Mouse (Mus musculus) midbrain, embryonic 15.5 days (tissue): ENCODE results near the gene Tanc2. TPM values are rescaled to one million over a fixed set of nuclear protein-coding genes. Genes with fewer than 3 reads are reported as not detected.

ENCODE experiments used
- ATAC-seq: fragments of 200-750 bp; cut with Nextera tagmentation; replicated peaks from 2 replicates; pipeline ENCODE4 v1.8.0; 2017; ENCODE audit warnings: moderate TSS enrichment
- H3K27ac ChIP-seq: fragments of 300-500 bp; sonication (generic); 2 replicates; pipeline ENCODE4 v1.5.1; 2015; ENCODE audit warnings: mild to moderate bottlenecking, inconsistent platforms
- H3K27me3 ChIP-seq: fragments of 300-500 bp; sonication (generic); replicated peaks from 2 replicates; pipeline ENCODE4 v1.6.1; 2015; ENCODE audit warnings: inconsistent platforms
- H3K36me3 ChIP-seq: fragments of 300-500 bp; sonication (generic); replicated peaks from 2 replicates; pipeline ENCODE4 v1.6.1; 2015; ENCODE audit warnings: inconsistent platforms
- H3K4me1 ChIP-seq: fragments of 300-500 bp; sonication (generic); 2 replicates; pipeline ENCODE4 v1.6.1; 2015; ENCODE audit warnings: inconsistent platforms
- H3K4me2 ChIP-seq: fragments of 300-500 bp; sonication (generic); 2 replicates; pipeline ENCODE4 v1.6.1; 2015; ENCODE audit warnings: inconsistent platforms, mild to moderate bottlenecking, moderate library complexity
- H3K4me3 ChIP-seq: fragments of 300-500 bp; sonication (generic); 2 replicates; pipeline ENCODE4 v1.5.1; 2015; ENCODE audit warnings: mild to moderate bottlenecking, inconsistent platforms
- H3K9ac ChIP-seq: fragments of 300-500 bp; sonication (generic); 2 replicates; pipeline ENCODE4 v1.6.1; 2015; ENCODE audit warnings: mild to moderate bottlenecking, inconsistent platforms
- H3K9me3 ChIP-seq: fragments of 300-500 bp; sonication (generic); 2 replicates; pipeline ENCODE4 v1.6.1; 2016; ENCODE audit warnings: inconsistent platforms
- WGBS: fragments of 180-500 bp; shearing (Covaris S2); methylation state at CpG from one replicate; pipeline ENCODE4 v1.1.7; 2015; ENCODE audit warnings: mixed read lengths; 5-methylcytosine and 5-hydroxymethylcytosine counted together
- microRNA-seq: library from miRNA; unstranded; fragments of <30 nt; microRNA quantifications from one replicate; pipeline ENCODE4, GENCODE M21; 2016
- polyA plus RNA-seq: library from polyadenylated mRNA; unstranded; fragments of >200 nt; fragmentation: Nextera tagmentation; extraction: Ambion mirVana; gene quantifications from 2 replicates; pipeline ENCODE4 v1.2.1, GENCODE M21; 2015

The Tanc2 gene
- polyA plus RNA-seq, 1 experiment from 2014 or later = 52.8 TPM

- Histone ChIP-seq H3K4me2 (no peak overlapping the region), H3K27ac (no peak overlapping the region), H3K9ac (no peak overlapping the region), H3K4me3 (no peak overlapping the region), H3K27me3 (no peaks in the 10 kb centered on the region), H3K4me1 (no peaks in the 10 kb centered on the region), H3K36me3 (no peaks in the 10 kb centered on the region), H3K9me3 (no peaks in the 10 kb centered on the region)
- 82% methylated on average over 3 of the region's 3 CpGs for WGBS
- no peak for ATAC-seq
Observed at GRCm38 (mm10) chr11:105975050-105975449, 385.3 kb downstream of the Tanc2 start.

GRCm38 (mm10) chr11:105975636-105976035 lies 385.9 kb downstream of the Tanc2 start:
- Histone ChIP-seq H3K9ac (no peak overlapping the region), H3K9me3 (no peaks in the 10 kb centered on the region), H3K27ac (no peak overlapping the region), H3K4me1 (no peaks in the 10 kb centered on the region), H3K4me2 (no peak overlapping the region), H3K36me3 (no peaks in the 10 kb centered on the region), H3K4me3 (no peak overlapping the region), H3K27me3 (no peaks in the 10 kb centered on the region)
- WGBS = 87% methylated on average over 5 of the region's 5 CpGs
- no peak for ATAC-seq

- no peaks in the 10 kb centered on the region for H3K36me3 ChIP-seq
- H3K27ac ChIP-seq = no peak overlapping the region
- no peaks in the 10 kb centered on the region for H3K9me3 ChIP-seq
- ATAC-seq = no peak
- H3K9ac ChIP-seq = no peak overlapping the region
- WGBS = 93% methylated on average over 2 of the region's 2 CpGs
- H3K27me3 ChIP-seq = no peaks in the 10 kb centered on the region
- H3K4me1 ChIP-seq = no peaks in the 10 kb centered on the region
- no peak overlapping the region for H3K4me2 ChIP-seq
- H3K4me3 ChIP-seq = no peak overlapping the region
Observed at GRCm38 (mm10) chr11:105978232-105978631, 388.4 kb downstream of the Tanc2 start.

DNA sequence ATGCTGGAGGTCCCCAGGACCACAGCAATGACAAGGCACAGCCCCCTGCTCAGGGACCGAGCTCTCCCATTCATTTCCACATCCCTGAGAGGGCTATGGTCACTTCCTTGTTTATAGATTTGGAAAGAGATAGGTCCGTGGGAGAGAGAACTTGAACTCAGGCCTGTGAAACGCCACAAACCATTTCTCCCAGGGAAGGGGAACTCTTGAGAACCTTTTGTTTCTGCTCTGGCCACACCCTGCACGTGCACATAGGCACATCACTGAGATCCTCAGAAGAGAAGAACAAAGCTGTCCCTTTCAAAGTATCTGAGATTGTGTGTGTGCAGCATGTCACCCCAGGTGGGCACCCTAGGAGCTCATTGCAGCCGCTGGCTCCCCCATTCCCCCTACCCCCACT lies 388.8 kb downstream of the Tanc2 start:
- Histone ChIP-seq H3K9me3 (no peaks in the 10 kb centered on the region), H3K4me1 (no peaks in the 10 kb centered on the region), H3K27me3 (no peaks in the 10 kb centered on the region), H3K4me2 (no peak overlapping the region), H3K36me3 (no peaks in the 10 kb centered on the region), H3K9ac (no peak overlapping the region), H3K27ac (no peak overlapping the region), H3K4me3 (no peak overlapping the region)
- ATAC-seq = no peak
- 64% methylated on average over 5 of the region's 5 CpGs for WGBS

Small RNA genes within 50 kb of the gene (microRNA-seq; reads per million reads assigned to microRNA genes)
- not detected for gene Gm23990

Other genes with a start within 250 kb of the Tanc2 start
- 0.34 and 0.58 TPM in 2 replicates for gene March10, start 133.3 kb upstream of the Tanc2 start, polyA plus RNA-seq